Mouse (Mus musculus): ENCODE data around the gene Ssb.
"Not testable (repeated sequence)": the region's sequence is repeated elsewhere in the genome, so short reads cannot be mapped to it uniquely, and the experiment has no call there.

The Ssb gene

GRCm38 (mm10) chr2:69860972-69861452, 350 bp upstream of the Ssb start:
- no peak for DNase-seq (ENCODE audit: extremely low read depth, insufficient read length, low spot score)

GRCm38 (mm10) chr2:69862117-69862657, 825 bp downstream of the Ssb start:
- no peak for DNase-seq (ENCODE audit: extremely low read depth, insufficient read length, low spot score)

- peak; percentile 32 for DNase-seq (ENCODE audit: extremely low read depth, insufficient read length, low spot score)
These were observed 22.6 kb downstream of the Ssb start for GRCm38 (mm10) chr2:69883990-69884391.

- DNase-seq (ENCODE audit: extremely low read depth, insufficient read length, low spot score) = no peak
These were observed 23.2 kb downstream of the Ssb start for GRCm38 (mm10) chr2:69884581-69884980.

- DNase-seq (ENCODE audit: extremely low read depth, insufficient read length, low spot score) = no peak
These were observed 23.7 kb downstream of the Ssb start for GRCm38 (mm10) chr2:69885050-69885449.

- peak; percentile 86 for DNase-seq (ENCODE audit: extremely low read depth, insufficient read length, low spot score)
These were observed 24.3 kb downstream of the Ssb start, which contains the start of gene Mettl5 for GRCm38 (mm10) chr2:69885451-69886305. TSS of gene Mettl5 (minus strand) at chr2:69885615.

- no peak for DNase-seq (ENCODE audit: extremely low read depth, insufficient read length, low spot score)
These were observed 27.6 kb downstream of the Ssb start for GRCm38 (mm10) chr2:69888957-69889356.

GRCm38 (mm10) chr2:69890843-69891242, 29.5 kb downstream of the Ssb start:
- no peak for DNase-seq (ENCODE audit: extremely low read depth, insufficient read length, low spot score)

- DNase-seq (ENCODE audit: extremely low read depth, insufficient read length, low spot score) = no peak
These were observed 31.8 kb downstream of the Ssb start for GRCm38 (mm10) chr2:69893145-69893544.

GRCm38 (mm10) chr2:69893891-69894290, 32.5 kb downstream of the Ssb start:
- no peak for DNase-seq (ENCODE audit: extremely low read depth, insufficient read length, low spot score)

- no peak for DNase-seq (ENCODE audit: extremely low read depth, insufficient read length, low spot score)
These were observed 34.3 kb downstream of the Ssb start for GRCm38 (mm10) chr2:69895502-69896223.

- no peak for DNase-seq (ENCODE audit: extremely low read depth, insufficient read length, low spot score)
These were observed 34.8 kb downstream of the Ssb start for GRCm38 (mm10) chr2:69896224-69896581.

- DNase-seq (ENCODE audit: extremely low read depth, insufficient read length, low spot score) = peak; percentile 91
These were observed 35.8 kb downstream of the Ssb start, which contains the start of gene Ubr3 for GRCm38 (mm10) chr2:69897039-69897617. TSS of gene Ubr3 (plus strand) at chr2:69897246.

GRCm38 (mm10) chr2:69897618-69898575, 36.5 kb downstream of the Ssb start:
- peak; percentile 64 for DNase-seq (ENCODE audit: extremely low read depth, insufficient read length, low spot score)

GRCm38 (mm10) chr2:69903541-69903940, 42.2 kb downstream of the Ssb start:
- DNase-seq (ENCODE audit: extremely low read depth, insufficient read length, low spot score) = no peak

GRCm38 (mm10) chr2:69907394-69907793, 46.0 kb downstream of the Ssb start:
- not testable (repeated sequence) for DNase-seq (ENCODE audit: extremely low read depth, insufficient read length, low spot score)

- no peak for DNase-seq (ENCODE audit: extremely low read depth, insufficient read length, low spot score)
These were observed 51.4 kb downstream of the Ssb start for GRCm38 (mm10) chr2:69912801-69913200.

- DNase-seq (ENCODE audit: extremely low read depth, insufficient read length, low spot score) = no peak
These were observed 55.9 kb downstream of the Ssb start for GRCm38 (mm10) chr2:69917301-69917700.

Measured in 3134 (cell line).